In genomic region chr4:131638105-131638504, GRCm38 (mm10) we compare ENCODE assay signal across 23 mouse cellular contexts.
A peak's percentile ranks its signal among the peaks of the same experiment; 100 is the strongest.
DNase-seq lines count a peak whose midpoint lies in the region; ATAC-seq and TF ChIP-seq lines count a peak whose summit lies in the region.
"Had no signal": no experiment of that assay in that cellular context is flagged by ENCODE, and none has a peak within 500 bp of the region (broad histone marks: within the 10 kb centered on the region; RNA-seq: fewer than 3 reads in every experiment).

No protein-coding gene starts in this region.

- no peak for TF ChIP-seq POLR2A in kidney, adult 2 months (IDR thresholded peaks at IDR 0.05; ENCODE audit: low read depth, low read length)

- TF ChIP-seq CTCF in kidney, adult 2 months (conservative IDR thresholded peaks at IDR 0.05; ENCODE audit: insufficient read depth, insufficient read length, low read depth, low read length) = no peak

- ATAC-seq in kidney, embryonic 14.5 days (ENCODE audit: low FRiP score, low TSS enrichment) = no peak
- peak; percentile 96 for ATAC-seq in intestine, embryonic 16.5 days
- peak; percentile 20; the same call in 1 of the 2 replicates for ATAC-seq in kidney, embryonic 16.5 days (ENCODE audit: low FRiP score, low TSS enrichment)
- ATAC-seq in forebrain, embryonic 16.5 days = no peak
- ATAC-seq: activated CD4-positive, CD25-positive, alpha-beta regulatory T cell, adult 4 months; forebrain, embryonic 14.5 days; Patski had no signal

- H3K27ac ChIP-seq in kidney, adult 2 months (ENCODE audit: insufficient read depth, low read depth, low read length) = peak overlapping the region; percentile 40; the same call in 1 of the 2 replicates
- H3K27ac ChIP-seq in kidney, embryonic 14.5 days (ENCODE audit: low read depth, low read length) = no peak overlapping the region
- no peak overlapping the region for H3K27ac ChIP-seq in intestine, embryonic 16.5 days (ENCODE audit: low read length)
- no peak overlapping the region for H3K27ac ChIP-seq in kidney, embryonic 16.5 days (ENCODE audit: low read length)
- H3K27ac ChIP-seq in forebrain, embryonic 16.5 days (ENCODE audit: low read length) = no peak overlapping the region
- H3K27ac ChIP-seq: embryonic facial prominence, embryonic 15.5 days; hindbrain, embryonic 10.5 days; hindbrain, embryonic 14.5 days had no signal

- WGBS in kidney, adult 2 months = 53% methylated on average over 5 of the region's 5 CpGs
- WGBS in kidney, embryonic 14.5 days = 70% methylated on average over 5 of the region's 5 CpGs
- 69% methylated on average over 5 of the region's 5 CpGs for WGBS in intestine, embryonic 16.5 days
- 68% methylated on average over 5 of the region's 5 CpGs for WGBS in kidney, embryonic 16.5 days
- 83% methylated on average over 5 of the region's 5 CpGs for WGBS in forebrain, embryonic 16.5 days

- H3K27me3 ChIP-seq in kidney, adult 2 months (replicated peaks; ENCODE audit: control insufficient read depth, insufficient read depth, low read length) = no peaks in the 10 kb centered on the region
- H3K27me3 ChIP-seq in kidney, embryonic 14.5 days (ENCODE audit: control insufficient read depth, insufficient read depth, low read length) = no peaks in the 10 kb centered on the region
- no peaks in the 10 kb centered on the region for H3K27me3 ChIP-seq in intestine, embryonic 16.5 days (replicated peaks; ENCODE audit: control insufficient read depth, insufficient read depth, low read length)
- H3K27me3 ChIP-seq in kidney, embryonic 16.5 days (ENCODE audit: insufficient read depth, low read length) = no peaks in the 10 kb centered on the region
- no peaks in the 10 kb centered on the region for H3K27me3 ChIP-seq in forebrain, embryonic 16.5 days (replicated peaks; ENCODE audit: control insufficient read depth, insufficient read depth, low read length)
- H3K27me3 ChIP-seq: embryonic facial prominence, embryonic 15.5 days had no signal

- no peak overlapping the region for H3K9ac ChIP-seq in kidney, embryonic 14.5 days (ENCODE audit: low read depth, low read length)
- peak overlapping the region; percentile 18; the same call in 1 of the 2 replicates for H3K9ac ChIP-seq in intestine, embryonic 16.5 days (ENCODE audit: low read depth, low read length)
- no peak overlapping the region for H3K9ac ChIP-seq in kidney, embryonic 16.5 days (replicated peaks; ENCODE audit: low read length)
- H3K9ac ChIP-seq in forebrain, embryonic 16.5 days (replicated peaks; ENCODE audit: low read depth, low read length) = no peak overlapping the region
- H3K9ac ChIP-seq: embryonic facial prominence, embryonic 15.5 days; heart, embryonic 12.5 days; hindbrain, embryonic 14.5 days had no signal

- DNase-seq in kidney, adult 2 months = peak; percentile 67
- DNase-seq in kidney, postnatal 25 days = peak; percentile 55 to 81
- DNase-seq in cerebellum, postnatal 36 days = no peak
- no peak for DNase-seq in adrenal gland, adult 18-20 months (ENCODE audit: low spot score in 2 of 2)
- DNase-seq: adrenal gland, adult 2 months; adrenal gland, postnatal 25 days; cerebellum, adult 18-20 months; cerebellum, adult 9-11 months; embryo, embryonic 11 days; gastrocnemius, postnatal 10 days had no signal

- H3K36me3 ChIP-seq in kidney, adult 2 months (ENCODE audit: control insufficient read depth, insufficient read depth, low read length) = no peaks in the 10 kb centered on the region
- no peaks in the 10 kb centered on the region for H3K36me3 ChIP-seq in kidney, embryonic 14.5 days (ENCODE audit: control insufficient read depth, insufficient read depth, low read length)
- H3K36me3 ChIP-seq in intestine, embryonic 16.5 days (ENCODE audit: control insufficient read depth, insufficient read depth, low read length) = no peaks in the 10 kb centered on the region
- H3K36me3 ChIP-seq in kidney, embryonic 16.5 days (ENCODE audit: insufficient read depth, low read length) = no peaks in the 10 kb centered on the region
- no peaks in the 10 kb centered on the region for H3K36me3 ChIP-seq in forebrain, embryonic 16.5 days (ENCODE audit: control insufficient read depth, insufficient read depth)
- H3K36me3 ChIP-seq: embryonic facial prominence, embryonic 15.5 days; forebrain, embryonic 10.5 days; heart, embryonic 12.5 days; hindbrain, embryonic 10.5 days had no signal

- H3K9me3 ChIP-seq in kidney, embryonic 14.5 days (ENCODE audit: control insufficient read depth, low read length) = no peaks in the 10 kb centered on the region
- no peaks in the 10 kb centered on the region for H3K9me3 ChIP-seq in intestine, embryonic 16.5 days (ENCODE audit: control insufficient read depth, low read length)
- no peaks in the 10 kb centered on the region for H3K9me3 ChIP-seq in kidney, embryonic 16.5 days (ENCODE audit: low read length)
- H3K9me3 ChIP-seq in forebrain, embryonic 16.5 days (ENCODE audit: control insufficient read depth, low read length) = no peaks in the 10 kb centered on the region
- H3K9me3 ChIP-seq: embryonic facial prominence, embryonic 15.5 days; forebrain, embryonic 10.5 days; heart, embryonic 12.5 days; hindbrain, embryonic 10.5 days had no signal

- H3K4me1 ChIP-seq in kidney, adult 2 months (ENCODE audit: control insufficient read depth, insufficient read depth, low read length) = peaks cover 4% of the 10 kb centered on the region; the same call in 1 of the 2 replicates
- no peaks in the 10 kb centered on the region for H3K4me1 ChIP-seq in kidney, embryonic 14.5 days (ENCODE audit: control insufficient read depth, insufficient read depth, low read length)
- H3K4me1 ChIP-seq in intestine, embryonic 16.5 days (ENCODE audit: control insufficient read depth, insufficient read depth, low read length) = peaks cover 3% of the 10 kb centered on the region; the same call in 1 of the 2 replicates
- 0 out of 2 replicates have a peak, but pooled peaks cover 3% of the 10 kb centered on the region for H3K4me1 ChIP-seq in kidney, embryonic 16.5 days (ENCODE audit: insufficient read depth, low read length)
- no peaks in the 10 kb centered on the region for H3K4me1 ChIP-seq in forebrain, embryonic 16.5 days (replicated peaks; ENCODE audit: control insufficient read depth, insufficient read depth, low read length)
- H3K4me1 ChIP-seq: embryonic facial prominence, embryonic 15.5 days; heart, embryonic 12.5 days had no signal

- H3K4me2 ChIP-seq in kidney, embryonic 14.5 days (replicated peaks; ENCODE audit: low read depth, low read length) = no peak overlapping the region
- no peak overlapping the region for H3K4me2 ChIP-seq in intestine, embryonic 16.5 days (ENCODE audit: low read depth, low read length)
- no peak overlapping the region for H3K4me2 ChIP-seq in kidney, embryonic 16.5 days (replicated peaks; ENCODE audit: low read depth, low read length)
- no peak overlapping the region for H3K4me2 ChIP-seq in forebrain, embryonic 16.5 days (ENCODE audit: low read length)
- H3K4me2 ChIP-seq: embryonic facial prominence, embryonic 15.5 days; heart, embryonic 12.5 days; hindbrain, embryonic 14.5 days had no signal

- H3K4me3 ChIP-seq in kidney, adult 2 months (ENCODE audit: insufficient read depth, low read depth, low read length) = no peak overlapping the region
- no peak overlapping the region for H3K4me3 ChIP-seq in kidney, embryonic 14.5 days (ENCODE audit: low read length)
- H3K4me3 ChIP-seq in intestine, embryonic 16.5 days (ENCODE audit: low read length) = no peak overlapping the region
- no peak overlapping the region for H3K4me3 ChIP-seq in kidney, embryonic 16.5 days (ENCODE audit: low read length)
- no peak overlapping the region for H3K4me3 ChIP-seq in forebrain, embryonic 16.5 days (replicated peaks; ENCODE audit: low read length)
- H3K4me3 ChIP-seq: embryonic facial prominence, embryonic 15.5 days; erythroblast, embryonic 14.5 days; forebrain, embryonic 10.5 days; heart, embryonic 12.5 days; hindbrain, embryonic 10.5 days had no signal

Comparison
In these comparisons a context has a peak if more than half of its experiments do, and no peak if none do; other contexts are left out.
1. ATAC-seq: peak in intestine, embryonic 16.5 days (single experiment) and kidney, embryonic 16.5 days (single experiment); none in kidney, embryonic 14.5 days (single experiment) and forebrain, embryonic 16.5 days (single experiment).
2. DNase-seq: peak in kidney, adult 2 months (single experiment) and kidney, postnatal 25 days (2 of 2); none in cerebellum, postnatal 36 days (0 of 2) and adrenal gland, adult 18-20 months (0 of 2).